Mouse (Mus musculus) regulatory T cell (primary cell): ENCODE measurements around the gene Thtpa.

Source experiments
- in situ Hi-C: fragments of 300-600 bp; cut with MboI, MseI; formaldehyde crosslinking; loops from one replicate; pipeline ENCODE4 v1.15.1; 2025; ENCODE audit warnings: high pct_unique_total_duplicates

Gene Thtpa

GRCm38 (mm10) chr14:55105386-55105785 is 10.8 kb downstream of the Thtpa start:
- in situ Hi-C loops: no loop called here

DNA sequence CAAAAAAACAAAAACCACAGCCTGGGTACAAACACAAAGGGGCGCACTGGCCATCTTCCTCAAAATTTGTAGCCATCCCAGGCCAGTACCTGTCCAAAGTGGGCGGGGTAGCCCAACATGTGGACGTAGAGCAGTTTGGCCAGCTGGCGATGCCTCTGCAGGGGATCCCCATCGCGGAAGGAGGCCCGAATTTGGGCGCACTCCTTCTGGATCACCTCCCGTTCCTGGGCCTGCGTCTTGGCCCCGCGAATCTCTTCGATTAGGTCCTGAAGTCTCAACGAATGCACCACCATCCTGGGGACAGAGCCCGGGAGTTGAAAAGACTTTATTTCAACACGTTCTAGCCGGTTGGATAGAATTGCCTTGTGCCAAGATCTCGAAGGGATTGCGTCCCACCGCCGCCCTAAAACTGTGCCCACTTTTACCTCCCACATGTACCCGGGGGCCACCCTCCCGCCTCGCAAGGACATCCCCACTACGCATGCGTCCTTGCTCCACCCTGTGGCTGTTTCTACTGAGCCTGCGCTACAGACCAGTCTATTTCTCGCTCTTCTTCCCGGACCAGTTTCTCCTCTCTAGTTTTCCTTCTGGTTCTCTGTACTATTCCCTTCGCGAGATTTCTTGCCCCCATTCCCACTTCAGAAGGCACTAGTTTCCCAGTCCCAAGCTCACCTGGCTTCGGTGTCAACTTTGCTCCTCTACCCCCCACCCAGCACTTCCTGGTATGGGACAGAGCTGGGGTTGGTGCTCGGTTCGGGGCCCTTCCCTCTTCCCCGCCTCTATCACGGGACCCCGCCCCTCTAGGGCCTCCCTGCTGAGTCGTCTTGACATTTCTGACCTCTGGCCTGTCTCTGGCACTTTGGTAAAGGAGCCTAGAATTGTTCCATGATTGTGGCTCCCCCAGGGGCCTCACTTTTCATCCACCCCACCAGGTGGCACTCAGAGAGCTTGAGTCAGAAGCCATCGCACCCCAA is 11.5 kb downstream of the Thtpa start, which contains the start of gene Ap1g2:
Gene Ap1g2, minus strand, starts transcription at position 758 of the 974 bp plus-strand sequence.
- in situ Hi-C loops: no loop called here

GRCm38 (mm10) chr14:55106990-55107389 is 12.4 kb downstream of the Thtpa start:
- in situ Hi-C loops: no loop called here

DNA sequence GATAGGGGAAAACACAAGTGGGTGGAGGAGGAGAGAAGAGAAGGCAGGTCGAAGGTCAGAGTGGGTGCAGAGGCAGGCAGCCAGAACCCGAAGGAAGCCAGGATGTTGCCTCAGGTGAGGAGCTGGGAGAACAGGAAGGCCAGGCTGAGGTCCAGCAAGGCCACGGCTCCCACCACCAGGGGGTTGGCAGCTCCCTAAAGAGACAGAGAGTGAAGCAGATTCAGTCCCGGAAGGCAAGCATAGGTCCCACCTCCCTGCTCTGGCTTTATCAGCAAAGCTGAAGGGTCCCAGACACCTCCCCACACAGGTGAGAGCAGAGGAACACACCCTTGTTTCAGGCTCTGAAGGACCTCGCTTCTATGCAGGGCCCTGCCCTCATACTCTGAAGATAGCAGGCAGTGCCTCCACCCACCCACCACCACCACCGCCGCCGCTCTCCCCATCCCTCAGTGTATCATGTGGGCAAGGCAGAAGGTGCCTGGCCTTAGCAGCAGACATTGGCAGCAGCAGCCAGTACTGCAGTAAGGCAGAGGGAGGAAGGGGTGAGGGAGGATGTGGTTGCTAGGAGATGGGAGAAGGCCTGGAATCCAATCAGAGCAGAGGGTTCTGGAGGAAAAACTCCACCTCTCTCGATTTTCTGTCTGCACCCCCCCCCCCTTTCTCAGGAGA is 13.8 kb downstream of the Thtpa start:
- in situ Hi-C loops: no loop called here

- in situ Hi-C loops: no loop called here
Observed at GRCm38 (mm10) chr14:55109048-55109873, 14.7 kb downstream of the Thtpa start.

DNA sequence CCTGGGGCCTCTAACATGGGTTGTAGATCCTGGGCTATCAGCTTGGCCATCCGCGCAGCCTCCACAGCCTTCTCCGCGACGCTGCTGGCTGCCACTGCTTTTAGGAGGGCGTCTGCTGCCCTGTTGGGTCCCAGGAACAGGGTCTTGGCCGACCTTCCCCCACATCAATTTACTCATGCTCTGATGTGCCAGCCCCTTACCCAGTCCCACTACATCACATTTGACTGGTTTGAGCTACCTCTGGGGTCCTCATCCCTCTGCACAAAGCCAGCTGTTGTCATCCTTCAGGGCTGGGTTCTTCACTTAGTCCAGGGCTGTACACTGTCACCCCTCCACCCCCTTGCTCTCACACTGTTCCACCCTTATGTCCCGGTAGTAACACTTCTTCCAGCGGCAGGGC is 15.5 kb downstream of the Thtpa start:
- in situ Hi-C loops: no loop called here

DNA sequence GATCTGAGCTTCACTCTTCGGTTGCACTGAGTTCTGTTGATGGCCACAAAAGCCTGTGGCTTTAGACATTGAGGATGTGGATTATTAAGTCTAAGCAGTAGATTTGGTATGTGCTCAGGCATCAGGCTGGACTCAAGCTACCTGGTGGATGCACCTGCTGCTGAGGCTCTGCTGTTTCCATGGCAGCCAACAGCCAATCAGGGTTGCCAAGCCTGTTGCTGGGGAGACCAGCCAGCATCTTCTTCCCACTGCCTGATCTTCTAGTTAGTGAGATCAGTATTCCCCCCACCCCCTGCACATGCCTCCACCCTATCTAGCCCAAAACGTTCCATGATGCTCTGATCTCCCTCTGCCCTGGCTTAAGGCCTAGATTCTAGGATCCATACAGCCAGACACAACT is 17.1 kb downstream of the Thtpa start:
- in situ Hi-C loops: no loop called here

DNA sequence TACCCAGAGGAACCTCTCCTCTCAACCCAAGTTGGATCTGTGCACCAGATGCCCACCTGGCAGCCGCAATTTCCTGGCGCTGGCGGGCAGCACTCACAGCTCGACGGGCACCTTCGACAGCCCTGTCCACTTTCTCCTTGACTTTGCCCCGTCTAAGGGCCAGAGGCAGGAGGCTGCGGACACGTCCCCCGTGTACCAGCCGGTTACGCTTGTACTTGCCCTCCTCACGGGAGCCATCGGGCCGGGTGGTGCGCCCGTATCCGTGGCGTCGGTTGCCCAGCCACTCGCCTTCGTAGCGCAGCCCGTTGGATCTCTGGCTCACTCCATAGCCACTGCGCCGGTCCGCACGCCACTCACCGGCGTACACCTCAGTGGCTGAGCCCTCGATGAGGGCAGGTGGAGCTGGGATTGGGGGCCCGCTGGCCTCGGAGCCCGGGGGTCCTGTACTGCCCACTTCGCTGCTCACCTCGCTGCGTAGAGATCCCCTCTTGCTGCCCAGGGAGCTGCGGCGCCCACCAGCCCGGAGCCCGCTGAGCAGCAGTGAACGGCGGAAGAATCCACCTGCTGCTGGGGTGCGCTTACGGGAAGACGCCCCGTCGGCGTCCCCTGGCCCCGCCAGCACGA is 18.9 kb downstream of the Thtpa start:
- in situ Hi-C loops: no loop called here

DNA sequence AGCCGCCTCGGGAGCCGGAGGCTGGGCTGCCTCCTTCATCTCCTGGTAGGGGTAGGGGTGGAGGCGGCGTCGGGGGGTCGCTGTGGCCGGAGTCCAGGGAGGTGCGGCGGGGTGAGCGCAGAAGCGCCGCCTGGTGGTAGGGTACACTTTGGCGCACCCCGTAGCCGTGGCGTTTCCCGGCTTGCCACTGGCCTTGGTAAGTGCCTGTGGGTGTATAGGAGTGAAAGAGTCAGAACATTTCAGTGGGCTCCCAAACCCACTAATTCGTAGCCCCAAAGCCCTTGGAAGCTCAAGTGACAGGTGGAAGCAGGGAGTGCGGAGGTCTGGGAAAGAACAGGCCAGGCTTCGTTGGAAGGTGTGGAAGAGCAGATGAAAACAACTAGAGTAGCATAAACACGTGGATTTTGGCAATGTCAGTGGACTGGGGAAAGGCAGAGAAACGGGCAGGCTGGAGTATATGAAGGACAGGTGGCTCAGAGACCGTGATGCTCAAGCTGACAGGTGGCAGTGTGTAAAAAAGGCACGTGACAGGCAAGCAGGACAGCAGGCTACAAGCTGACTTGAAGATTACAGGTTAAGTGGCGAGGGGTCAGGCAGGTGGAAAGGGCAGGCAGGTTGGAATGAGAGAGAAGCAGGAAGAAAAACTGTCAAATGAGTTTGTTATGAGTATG is 19.5 kb downstream of the Thtpa start:
- in situ Hi-C loops: no loop called here

GRCm38 (mm10) chr14:55114759-55115701 is 20.4 kb downstream of the Thtpa start:
- in situ Hi-C loops: no loop called here

- in situ Hi-C loops: no loop called here
Observed at GRCm38 (mm10) chr14:55115846-55116245, 21.3 kb downstream of the Thtpa start.

DNA sequence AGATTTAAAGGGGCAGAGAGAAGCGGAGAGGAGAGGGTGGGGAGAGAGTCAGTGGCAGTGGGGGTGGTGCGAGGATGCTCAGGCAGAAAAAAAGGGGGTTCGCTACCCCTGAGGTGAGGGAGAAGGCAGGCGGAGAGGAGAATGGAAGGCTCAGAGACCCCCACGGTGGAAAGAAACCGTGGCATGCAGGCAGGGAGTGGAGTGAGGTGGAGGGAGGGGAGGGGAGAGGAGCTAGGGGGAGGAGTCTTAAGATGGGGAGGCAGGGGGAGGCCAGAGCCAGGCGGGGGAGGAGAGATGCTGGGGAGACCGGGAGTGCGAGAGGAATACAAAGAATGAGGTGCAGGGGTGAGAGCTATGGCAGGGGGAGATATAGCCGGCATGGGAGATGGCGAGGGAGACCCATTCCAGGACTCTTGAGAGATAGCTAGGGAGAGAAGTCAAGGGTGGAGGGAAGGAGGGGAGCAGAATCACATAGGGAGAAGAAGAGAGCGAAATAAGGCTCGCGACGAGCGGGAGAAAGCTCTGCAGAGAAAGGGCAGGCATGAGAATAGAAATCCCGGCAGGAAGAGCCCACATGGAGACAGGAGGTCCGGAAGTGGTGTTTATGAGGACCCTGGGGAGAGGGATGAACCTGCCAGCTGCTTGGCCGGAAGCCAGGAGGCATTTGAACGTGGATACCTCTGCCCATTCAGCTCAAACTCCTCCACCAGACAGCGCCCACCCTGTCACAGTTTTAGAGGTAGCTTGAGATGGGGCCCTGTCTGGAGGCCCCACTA is 22.0 kb downstream of the Thtpa start, which contains the start of gene Jph4:
Gene Jph4, minus strand, starts transcription at position 511 of the 776 bp plus-strand sequence.
- in situ Hi-C loops: no loop called here

- in situ Hi-C loops: no loop called here
Observed at GRCm38 (mm10) chr14:55118852-55119251, 24.3 kb downstream of the Thtpa start.

GRCm38 (mm10) chr14:55119421-55120134 is 25.0 kb downstream of the Thtpa start:
- in situ Hi-C loops: no loop called here

GRCm38 (mm10) chr14:55121947-55122346 is 27.4 kb downstream of the Thtpa start:
- in situ Hi-C loops: no loop called here

DNA sequence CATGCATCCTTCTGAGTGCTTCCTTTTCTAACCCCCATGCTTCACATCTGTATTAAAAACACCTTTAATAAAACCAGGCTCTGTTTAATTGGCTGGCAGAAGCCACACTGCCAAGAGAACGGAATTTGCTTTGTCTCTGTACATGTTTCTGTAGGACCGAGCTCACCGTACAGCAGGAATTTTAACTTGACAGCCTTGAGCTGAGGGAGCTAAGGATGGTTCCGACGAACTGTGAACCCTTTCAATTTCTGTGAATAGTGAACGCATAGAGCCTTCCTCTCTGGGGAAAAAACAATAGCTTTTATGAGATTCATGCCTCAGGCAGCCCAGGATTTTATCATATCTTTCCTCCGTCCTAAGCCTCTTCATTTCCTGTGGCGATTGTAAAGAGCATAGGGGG is 27.8 kb downstream of the Thtpa start:
- in situ Hi-C loops: no loop called here

- in situ Hi-C loops: no loop called here
Observed at GRCm38 (mm10) chr14:55125711-55126110, 31.1 kb downstream of the Thtpa start.

- in situ Hi-C loops: no loop called here
Observed at GRCm38 (mm10) chr14:55126521-55126920, 31.9 kb downstream of the Thtpa start.
